Mouse (Mus musculus) embryonic facial prominence, embryonic 14.5 days (tissue): ENCODE results near the gene Ptprk. TPM values are rescaled to one million over a fixed set of nuclear protein-coding genes. Genes with fewer than 3 reads are reported as not detected.

Source experiments
- ATAC-seq: fragments of 200-750 bp; cut with Nextera tagmentation; 2 replicates; pipeline ENCODE4 v1.8.0; 2017; ENCODE audit warnings: low read depth, moderate number of reproducible peaks, moderate TSS enrichment
- DNase-seq: peaks from one replicate; pipeline ENCODE4 v3.0.0-alpha.2; 2015; ENCODE audit warnings: low spot score
- H3K27ac ChIP-seq: fragments of 300-500 bp; sonication (generic); replicated peaks from 2 replicates; pipeline ENCODE4 v1.5.1; 2014; ENCODE audit warnings: low read depth, mild to moderate bottlenecking, low read length, moderate library complexity
- H3K27me3 ChIP-seq: fragments of 300-500 bp; sonication (generic); replicated peaks from 2 replicates; pipeline ENCODE4 v1.6.1; 2014; ENCODE audit warnings: low read length; ENCODE audit not compliant: control insufficient read depth, insufficient read depth
- H3K36me3 ChIP-seq: fragments of 300-500 bp; sonication (generic); 2 replicates; pipeline ENCODE4 v1.6.1; 2014; ENCODE audit warnings: low read length, mixed read lengths; ENCODE audit not compliant: control insufficient read depth, insufficient read depth
- H3K4me1 ChIP-seq: fragments of 300-500 bp; sonication (generic); 2 replicates; pipeline ENCODE4 v1.6.1; 2014; ENCODE audit warnings: antibody characterized with exemption, low read length; ENCODE audit not compliant: control insufficient read depth, insufficient read depth
- H3K4me2 ChIP-seq: fragments of 300-500 bp; sonication (generic); 2 replicates; pipeline ENCODE4 v1.6.1; 2014; ENCODE audit warnings: low read depth, mild to moderate bottlenecking, low read length, moderate library complexity, mixed read lengths
- H3K4me3 ChIP-seq: fragments of 300-500 bp; sonication (generic); 2 replicates; pipeline ENCODE4 v1.5.1; 2014; ENCODE audit warnings: low read depth, mild to moderate bottlenecking, low read length
- H3K9ac ChIP-seq: fragments of 300-500 bp; sonication (generic); 2 replicates; pipeline ENCODE4 v1.6.1; 2014; ENCODE audit warnings: low read depth, mild to moderate bottlenecking, low read length, moderate library complexity, mixed read lengths
- H3K9me3 ChIP-seq: fragments of 300-500 bp; sonication (generic); 2 replicates; pipeline ENCODE4 v1.6.1; 2016; ENCODE audit warnings: low read length; ENCODE audit not compliant: control insufficient read depth
- WGBS: fragments of 180-500 bp; shearing (Covaris S2); extraction: QIAGEN DNeasy Blood & Tissue Kit; methylation state at CpG from one replicate; pipeline ENCODE4 v1.1.7; 2014; 5-methylcytosine and 5-hydroxymethylcytosine counted together
- microRNA-seq: library from miRNA; unstranded; fragments of <30 nt; microRNA quantifications from one replicate; pipeline ENCODE4, GENCODE M21; 2016; ENCODE audit warnings: borderline number of aligned reads
- polyA plus RNA-seq: library from polyadenylated mRNA; unstranded; fragments of >200 nt; fragmentation: Nextera tagmentation; extraction: Ambion mirVana; gene quantifications from 2 replicates; pipeline ENCODE4 v1.2.1, GENCODE M21; 2014

Ptprk gene
- polyA plus RNA-seq, 1 experiment from 2014 or later: 21.7 TPM

DNA sequence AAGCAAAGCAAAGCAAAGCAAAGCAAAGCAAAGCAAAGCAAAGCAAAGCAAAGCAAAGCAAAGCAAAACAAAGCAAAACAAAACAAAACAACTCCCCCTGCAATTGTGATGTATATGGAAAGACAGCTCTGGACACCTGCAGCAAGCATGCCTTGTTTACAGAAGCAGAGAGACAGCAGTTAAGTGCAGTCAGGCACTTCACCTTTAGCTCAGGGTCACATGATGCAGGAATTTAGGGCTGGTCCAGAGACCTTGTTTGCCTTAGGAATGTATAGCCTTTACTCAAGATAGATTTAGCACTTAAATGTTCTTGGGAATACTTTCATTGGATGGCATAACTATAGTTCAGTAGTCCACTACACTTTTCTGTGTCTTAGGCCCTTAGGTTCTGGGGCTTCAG is 561.5 kb downstream of the Ptprk start:
- Histone ChIP-seq H3K9ac (no peak overlapping the region), H3K9me3 (no peaks in the 10 kb centered on the region), H3K4me2 (no peak overlapping the region), H3K36me3 (no peaks in the 10 kb centered on the region), H3K27me3 (no peaks in the 10 kb centered on the region), H3K4me3 (no peak overlapping the region), H3K4me1 (no peaks in the 10 kb centered on the region), H3K27ac (no peak overlapping the region)
- DNase-seq (no peak), ATAC-seq (no peak)

DNA sequence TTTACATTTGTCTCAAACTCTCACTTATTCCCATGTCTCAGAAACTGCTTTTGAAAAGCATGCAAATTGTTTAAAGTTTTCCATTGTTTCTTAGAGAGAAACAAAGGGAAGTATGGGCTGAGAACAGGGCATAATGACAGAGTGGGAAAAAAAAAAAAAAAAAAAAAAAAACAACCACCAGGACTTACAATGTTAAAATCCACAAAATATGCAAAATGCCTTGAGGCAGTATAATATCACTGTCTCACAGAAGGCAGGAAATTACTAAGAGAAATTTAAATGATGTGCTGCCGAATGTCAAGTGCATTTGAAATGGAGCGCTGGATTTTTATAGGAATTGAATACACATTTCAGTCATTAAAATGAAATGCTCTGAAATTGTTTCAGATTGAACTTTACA is 567.3 kb downstream of the Ptprk start:
- Histone ChIP-seq H3K27ac (no peak overlapping the region), H3K4me1 (no peaks in the 10 kb centered on the region), H3K4me3 (no peak overlapping the region), H3K4me2 (no peak overlapping the region), H3K9ac (no peak overlapping the region), H3K36me3 (no peaks in the 10 kb centered on the region), H3K27me3 (no peaks in the 10 kb centered on the region), H3K9me3 (no peaks in the 10 kb centered on the region)
- ATAC-seq (no peak), DNase-seq (no peak)
- WGBS: 68% methylated on average over 2 of the region's 2 CpGs

Small RNA genes lying within 50 kb of the gene (microRNA-seq; reads per million reads assigned to microRNA genes)
- not detected for gene Gm22370
